Mouse (Mus musculus): Measurements from ENCODE around the gene Camk2g. TPM values are rescaled to one million over a fixed set of nuclear protein-coding genes. Genes with fewer than 3 reads are reported as not detected.
"Not testable (repeated sequence)": the region's sequence is repeated elsewhere in the genome, so short reads cannot be mapped to it uniquely, and the experiment has no call there.

Gene Camk2g
- polyA plus RNA-seq, 1 experiment from 2014 or later: 42.3 TPM

GRCm38 (mm10) chr14:20703461-20703860, 90.4 kb downstream of the Camk2g start:
- H3K4me1 ChIP-seq (replicated peaks); H3K36me3 ChIP-seq; H3K9me3 ChIP-seq; H3K27me3 ChIP-seq (replicated peaks); ATAC-seq: not testable (repeated sequence)
- Histone ChIP-seq H3K27ac (peak overlapping the region; percentile 92), H3K4me2 (replicated peaks) (peak overlapping the region; percentile 59), H3K9ac (peak overlapping the region; percentile 85), H3K4me3 (replicated peaks) (peak overlapping the region; percentile 63)
- 8% methylated on average over 8 of the region's 8 CpGs for WGBS

- peak; percentile 83 for ATAC-seq
- under 1% methylated on average over 61 of the region's 61 CpGs for WGBS
These were observed 91.0 kb downstream of the Camk2g start, which contains the start of gene Chchd1 for GRCm38 (mm10) chr14:20702741-20703381. Gene Chchd1 (plus strand): TSS chr14:20703006.

GRCm38 (mm10) chr14:20702096-20702740, 91.7 kb downstream of the Camk2g start:
- Histone ChIP-seq H3K9me3 (no peaks in the 10 kb centered on the region), H3K4me2 (replicated peaks) (peak overlapping the region; percentile 59), H3K4me3 (replicated peaks) (peak overlapping the region; percentile 63), H3K27me3 (replicated peaks) (no peaks in the 10 kb centered on the region), H3K27ac (peak overlapping the region; percentile 92), H3K9ac (peak overlapping the region; percentile 85), H3K36me3 (0 out of 2 replicates have a peak, but pooled peaks cover 2% of the 10 kb centered on the region), H3K4me1 (replicated peaks) (peaks cover 18% of the 10 kb centered on the region)
- ATAC-seq: peak; percentile 51
- WGBS: 4% methylated on average over 15 of the region's 15 CpGs

More at GRCm38 (mm10) chr14:20702741-20703381, 91.0 kb downstream of the Camk2g start, which contains the start of gene Chchd1:
- Histone ChIP-seq H3K27me3 (replicated peaks) (no peaks in the 10 kb centered on the region), H3K36me3 (0 out of 2 replicates have a peak, but pooled peaks cover 2% of the 10 kb centered on the region), H3K4me3 (replicated peaks) (peak within 1 kb of the TSS; percentile 63), H3K4me2 (replicated peaks) (peak within 1 kb of the TSS; percentile 59), H3K4me1 (replicated peaks) (peaks cover 15% of the 10 kb centered on the region), H3K9me3 (no peaks in the 10 kb centered on the region), H3K9ac (peak within 1 kb of the TSS; percentile 85), H3K27ac (peak within 1 kb of the TSS; percentile 92)

- no peaks in the 10 kb centered on the region for H3K9me3 ChIP-seq
- peak overlapping the region; percentile 63 for H3K4me3 ChIP-seq (replicated peaks)
- ATAC-seq: no peak
- 73% methylated on average over 8 of the region's 8 CpGs for WGBS
- no peak overlapping the region for H3K27ac ChIP-seq
- H3K4me2 ChIP-seq (replicated peaks): peak overlapping the region; percentile 59
- peak overlapping the region; percentile 85; the same call in 1 of the 2 replicates for H3K9ac ChIP-seq
- H3K36me3 ChIP-seq: 0 out of 2 replicates have a peak, but pooled peaks cover 2% of the 10 kb centered on the region
- H3K27me3 ChIP-seq (replicated peaks): no peaks in the 10 kb centered on the region
- H3K4me1 ChIP-seq (replicated peaks): peaks cover 23% of the 10 kb centered on the region
These were observed 92.3 kb downstream of the Camk2g start for GRCm38 (mm10) chr14:20701554-20701953.

GRCm38 (mm10) chr14:20700362-20700761, 93.5 kb downstream of the Camk2g start:
- H3K9me3 ChIP-seq: no peaks in the 10 kb centered on the region
- 66% methylated on average over 3 of the region's 3 CpGs for WGBS
- no peak overlapping the region for H3K4me2 ChIP-seq (replicated peaks)
- H3K27me3 ChIP-seq (replicated peaks): no peaks in the 10 kb centered on the region
- H3K36me3 ChIP-seq: 0 out of 2 replicates have a peak, but pooled peaks cover 2% of the 10 kb centered on the region
- no peak for ATAC-seq
- no peak overlapping the region for H3K9ac ChIP-seq
- H3K27ac ChIP-seq: no peak overlapping the region
- H3K4me3 ChIP-seq (replicated peaks): no peak overlapping the region
- H3K4me1 ChIP-seq (replicated peaks): peaks cover 33% of the 10 kb centered on the region

- no peak for ATAC-seq
- Histone ChIP-seq H3K9me3 (no peaks in the 10 kb centered on the region), H3K4me1 (replicated peaks) (peaks cover 43% of the 10 kb centered on the region), H3K4me2 (replicated peaks) (no peak overlapping the region), H3K27ac (no peak overlapping the region), H3K4me3 (replicated peaks) (no peak overlapping the region), H3K27me3 (replicated peaks) (no peaks in the 10 kb centered on the region), H3K9ac (no peak overlapping the region), H3K36me3 (peaks cover 8% of the 10 kb centered on the region)
- WGBS: 91% methylated on average over 2 of the region's 2 CpGs
These were observed 95.4 kb downstream of the Camk2g start for GRCm38 (mm10) chr14:20698515-20698914.

GRCm38 (mm10) chr14:20696986-20697385, 96.9 kb downstream of the Camk2g start:
- Histone ChIP-seq H3K4me3 (replicated peaks) (0 out of 2 replicates have a peak overlapping the region, but pooled peaks have one; percentile 90), H3K9me3 (no peaks in the 10 kb centered on the region), H3K9ac (no peak overlapping the region), H3K36me3 (peaks cover 18% of the 10 kb centered on the region), H3K4me1 (replicated peaks) (peaks cover 43% of the 10 kb centered on the region), H3K4me2 (replicated peaks) (peak overlapping the region; percentile 73), H3K27ac (no peak overlapping the region), H3K27me3 (replicated peaks) (no peaks in the 10 kb centered on the region)
- no peak for ATAC-seq
- 17% methylated on average over 1 of the region's 1 CpGs for WGBS

- peaks cover 43% of the 10 kb centered on the region for H3K4me1 ChIP-seq (replicated peaks)
- peak overlapping the region; percentile 73 for H3K4me2 ChIP-seq (replicated peaks)
- H3K9ac ChIP-seq: peak overlapping the region; percentile 92
- H3K4me3 ChIP-seq (replicated peaks): peak overlapping the region; percentile 90
- peaks cover 27% of the 10 kb centered on the region for H3K36me3 ChIP-seq
- H3K27me3 ChIP-seq (replicated peaks): no peaks in the 10 kb centered on the region
- H3K9me3 ChIP-seq: no peaks in the 10 kb centered on the region
- H3K27ac ChIP-seq: peak overlapping the region; percentile 99
- WGBS: 13% methylated on average over 27 of the region's 27 CpGs
- ATAC-seq: no peak
These were observed 97.9 kb downstream of the Camk2g start for GRCm38 (mm10) chr14:20695761-20696520.

GRCm38 (mm10) chr14:20694884-20695760, 98.8 kb downstream of the Camk2g start, which contains the start of gene Fut11:
Gene Fut11 (plus strand): TSS chr14:20694968.
- peaks cover 41% of the 10 kb centered on the region for H3K4me1 ChIP-seq (replicated peaks)
- H3K27ac ChIP-seq: peak within 1 kb of the TSS; percentile 99
- ATAC-seq: peak; percentile 94
- H3K36me3 ChIP-seq: peaks cover 31% of the 10 kb centered on the region
- H3K4me2 ChIP-seq (replicated peaks): peak within 1 kb of the TSS; percentile 73
- WGBS: under 1% methylated on average over 111 of the region's 111 CpGs
- peak within 1 kb of the TSS; percentile 92 for H3K9ac ChIP-seq
- H3K27me3 ChIP-seq (replicated peaks): no peaks in the 10 kb centered on the region
- no peaks in the 10 kb centered on the region for H3K9me3 ChIP-seq
- peak within 1 kb of the TSS; percentile 90 for H3K4me3 ChIP-seq (replicated peaks)

GRCm38 (mm10) chr14:20694185-20694883, 99.6 kb downstream of the Camk2g start:
- Histone ChIP-seq H3K9ac (0 out of 2 replicates have a peak overlapping the region, but pooled peaks have one; percentile 92), H3K27ac (peak overlapping the region; percentile 99), H3K4me3 (replicated peaks) (peak overlapping the region; percentile 90), H3K9me3 (no peaks in the 10 kb centered on the region), H3K36me3 (peaks cover 38% of the 10 kb centered on the region), H3K4me1 (replicated peaks) (peaks cover 41% of the 10 kb centered on the region), H3K27me3 (replicated peaks) (no peaks in the 10 kb centered on the region), H3K4me2 (replicated peaks) (peak overlapping the region; percentile 73)
- 48% methylated on average over 13 of the region's 13 CpGs for WGBS
- ATAC-seq: peak; percentile 25

All from intestine, embryonic 15.5 days (tissue).